Mouse (Mus musculus): ENCODE measurements around the gene Gm45713. TPM values are rescaled to one million over a fixed set of nuclear protein-coding genes. Genes with fewer than 3 reads are reported as not detected.

The Gm45713 gene
- polyA plus RNA-seq, 1 experiment from 2014 or later, result 0.72 TPM

DNA sequence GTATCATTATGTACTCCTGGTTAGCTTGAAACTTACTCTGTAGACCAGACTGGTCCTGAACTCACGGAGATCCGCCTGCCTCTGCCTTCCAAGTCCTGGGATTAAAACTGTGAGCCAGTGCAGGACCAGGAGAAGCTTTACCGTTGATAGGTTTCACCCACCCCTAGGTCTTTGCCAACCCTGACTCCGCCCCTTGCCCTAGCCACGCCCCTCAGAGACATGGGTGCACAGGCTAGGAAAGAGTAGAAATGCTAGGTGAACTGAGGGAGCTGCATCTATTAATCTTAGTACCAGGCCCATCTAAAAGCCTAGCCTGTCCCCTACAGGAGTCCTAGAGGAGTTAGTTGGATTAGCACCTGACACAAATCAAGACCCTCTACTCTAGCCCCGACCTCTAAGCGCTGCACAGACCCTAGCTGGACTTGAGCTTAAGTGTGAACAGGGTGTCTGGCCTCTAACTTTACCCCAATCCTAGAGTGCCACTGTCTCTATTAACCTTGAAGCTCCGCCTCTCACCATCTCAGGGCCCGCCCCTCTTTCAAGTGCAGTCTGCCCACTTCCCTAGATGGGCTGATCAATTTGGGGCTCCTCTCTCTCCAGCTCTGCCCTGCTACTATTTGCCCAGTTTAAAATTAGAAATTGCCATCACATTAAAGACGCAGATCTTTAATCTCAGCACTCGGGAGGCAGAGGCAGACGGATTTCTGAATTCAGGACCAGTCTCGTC lies 45.6 kb downstream of the Gm45713 start:
- WGBS, result 77% methylated on average over 13 of the region's 13 CpGs
- H3K27me3 ChIP-seq (replicated peaks; ENCODE audit: control insufficient read depth, insufficient read depth, low read length), result no peaks in the 10 kb centered on the region
- ATAC-seq (replicated peaks; ENCODE audit: low FRiP score, low TSS enrichment, low read depth) (no peak), DNase-seq (ENCODE audit: low spot score) (no peak)
- peak overlapping the region; percentile 58 for H3K4me3 ChIP-seq (ENCODE audit: low read depth, low read length)
- H3K36me3 ChIP-seq (ENCODE audit: control insufficient read depth, insufficient read depth, low read length), result peaks cover 38% of the 10 kb centered on the region
- H3K9me3 ChIP-seq (ENCODE audit: control insufficient read depth, low read length), result no peaks in the 10 kb centered on the region
- no peak overlapping the region for H3K27ac ChIP-seq (ENCODE audit: low read depth)
- H3K9ac ChIP-seq (ENCODE audit: low read length), result peak overlapping the region; percentile 79
- peak overlapping the region; percentile 69 for H3K4me2 ChIP-seq (ENCODE audit: low read length)
- peaks cover 22% of the 10 kb centered on the region for H3K4me1 ChIP-seq (replicated peaks; ENCODE audit: control insufficient read depth, insufficient read depth, low read length)

DNA sequence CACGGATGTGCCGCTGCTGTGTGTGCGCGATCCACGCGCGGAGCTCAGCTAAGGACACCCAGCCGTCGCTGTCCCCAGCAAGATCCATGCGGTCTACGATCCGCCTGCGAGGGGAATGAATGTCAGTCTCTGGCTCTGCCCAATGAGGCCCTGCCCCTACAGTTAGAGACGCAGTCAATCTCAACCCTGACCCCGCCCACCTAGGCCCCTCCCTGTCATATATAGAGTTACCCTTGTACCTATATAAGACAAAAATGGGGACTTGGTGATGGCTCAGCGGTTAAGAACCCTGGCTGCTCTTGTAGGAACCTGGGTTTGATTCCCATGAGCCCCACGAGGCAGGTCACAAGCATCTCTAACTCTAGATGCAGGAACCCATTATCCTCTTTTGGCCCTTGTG lies 47.4 kb downstream of the Gm45713 start:
- no peaks in the 10 kb centered on the region for H3K27me3 ChIP-seq (replicated peaks; ENCODE audit: control insufficient read depth, insufficient read depth, low read length)
- ATAC-seq (replicated peaks; ENCODE audit: low FRiP score, low TSS enrichment, low read depth) (no peak), DNase-seq (ENCODE audit: low spot score) (no peak)
- H3K4me3 ChIP-seq (ENCODE audit: low read depth, low read length), result no peak overlapping the region
- no peak overlapping the region for H3K4me2 ChIP-seq (ENCODE audit: low read length)
- no peak overlapping the region for H3K9ac ChIP-seq (ENCODE audit: low read length)
- 93% methylated on average over 17 of the region's 17 CpGs for WGBS
- H3K4me1 ChIP-seq (replicated peaks; ENCODE audit: control insufficient read depth, insufficient read depth, low read length), result peaks cover 15% of the 10 kb centered on the region
- peaks cover 54% of the 10 kb centered on the region for H3K36me3 ChIP-seq (ENCODE audit: control insufficient read depth, insufficient read depth, low read length)
- no peaks in the 10 kb centered on the region for H3K9me3 ChIP-seq (ENCODE audit: control insufficient read depth, low read length)
- no peak overlapping the region for H3K27ac ChIP-seq (ENCODE audit: low read depth)

GRCm38 (mm10) chr7:45086084-45086483 lies 49.9 kb downstream of the Gm45713 start:
- peaks cover 5% of the 10 kb centered on the region; the same call in 1 of the 2 replicates for H3K4me1 ChIP-seq (replicated peaks; ENCODE audit: control insufficient read depth, insufficient read depth, low read length)
- H3K4me3 ChIP-seq (ENCODE audit: low read depth, low read length), result no peak overlapping the region
- no peaks in the 10 kb centered on the region for H3K9me3 ChIP-seq (ENCODE audit: control insufficient read depth, low read length)
- WGBS, result 80% methylated on average over 4 of the region's 4 CpGs
- H3K36me3 ChIP-seq (ENCODE audit: control insufficient read depth, insufficient read depth, low read length), result peaks cover 69% of the 10 kb centered on the region
- H3K4me2 ChIP-seq (ENCODE audit: low read length), result no peak overlapping the region
- ATAC-seq (replicated peaks; ENCODE audit: low FRiP score, low TSS enrichment, low read depth), result no peak
- H3K9ac ChIP-seq (ENCODE audit: low read length), result no peak overlapping the region
- H3K27me3 ChIP-seq (replicated peaks; ENCODE audit: control insufficient read depth, insufficient read depth, low read length), result no peaks in the 10 kb centered on the region
- no peak overlapping the region for H3K27ac ChIP-seq (ENCODE audit: low read depth)
- no peak for DNase-seq (ENCODE audit: low spot score)

- no peak overlapping the region for H3K9ac ChIP-seq (ENCODE audit: low read length)
- no peak overlapping the region for H3K4me3 ChIP-seq (ENCODE audit: low read depth, low read length)
- H3K9me3 ChIP-seq (ENCODE audit: control insufficient read depth, low read length), result no peaks in the 10 kb centered on the region
- no peak for ATAC-seq (replicated peaks; ENCODE audit: low FRiP score, low TSS enrichment, low read depth)
- H3K4me2 ChIP-seq (ENCODE audit: low read length), result no peak overlapping the region
- H3K4me1 ChIP-seq (replicated peaks; ENCODE audit: control insufficient read depth, insufficient read depth, low read length), result no peaks in the 10 kb centered on the region
- no peak overlapping the region for H3K27ac ChIP-seq (ENCODE audit: low read depth)
- peaks cover 59% of the 10 kb centered on the region for H3K36me3 ChIP-seq (ENCODE audit: control insufficient read depth, insufficient read depth, low read length)
- WGBS, result 80% methylated on average over 22 of the region's 22 CpGs
- H3K27me3 ChIP-seq (replicated peaks; ENCODE audit: control insufficient read depth, insufficient read depth, low read length), result no peaks in the 10 kb centered on the region
- no peak for DNase-seq (ENCODE audit: low spot score)
Measured at GRCm38 (mm10) chr7:45083300-45083890, 52.6 kb downstream of the Gm45713 start.

DNA sequence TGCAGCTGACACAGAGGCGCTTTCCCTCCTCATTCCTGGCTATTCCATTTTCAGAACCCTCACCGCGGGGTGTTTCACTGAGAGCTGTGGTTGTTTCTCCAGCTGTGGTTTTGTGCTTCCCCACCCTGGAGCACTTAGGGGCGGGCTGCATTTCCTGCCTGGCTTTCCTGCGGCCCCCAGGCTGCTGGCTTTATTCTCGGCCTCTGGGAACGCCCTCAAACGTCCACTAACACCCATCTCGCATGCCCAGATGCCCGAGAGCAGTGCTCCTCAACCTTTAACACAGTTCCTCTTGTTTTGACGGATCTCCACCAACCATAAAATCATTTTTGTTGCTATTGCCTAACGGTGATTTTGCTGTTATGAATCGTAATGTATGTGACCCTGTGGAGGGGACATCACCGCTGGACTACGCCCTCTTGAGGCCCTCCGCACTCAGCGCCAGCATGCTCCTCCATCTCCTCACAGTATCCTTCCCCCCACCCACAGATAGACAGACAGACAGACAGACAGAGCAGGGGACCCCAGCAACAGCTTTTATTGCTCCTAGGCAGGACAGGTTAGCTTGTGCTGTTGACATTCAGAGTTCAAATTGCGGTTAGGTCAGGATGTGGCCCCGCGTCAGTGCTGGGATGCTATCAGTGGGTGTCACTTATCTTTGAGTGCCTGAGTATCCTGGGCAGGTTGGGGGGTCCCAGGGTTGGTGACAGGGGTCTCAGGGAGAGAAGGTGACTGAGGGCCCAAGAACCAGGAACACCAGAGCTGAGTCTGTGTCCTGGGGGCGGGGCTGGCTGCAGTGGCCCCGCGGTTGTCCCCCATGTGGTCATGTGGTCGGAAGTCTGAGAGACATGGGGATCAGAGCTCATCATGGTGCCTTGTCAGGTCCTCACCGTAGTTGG lies 53.4 kb downstream of the Gm45713 start:
- Histone ChIP-seq H3K4me2 (ENCODE audit: low read length) (no peak overlapping the region), H3K27me3 (replicated peaks; ENCODE audit: control insufficient read depth, insufficient read depth, low read length) (no peaks in the 10 kb centered on the region), H3K4me1 (replicated peaks; ENCODE audit: control insufficient read depth, insufficient read depth, low read length) (no peaks in the 10 kb centered on the region), H3K36me3 (ENCODE audit: control insufficient read depth, insufficient read depth, low read length) (peaks cover 54% of the 10 kb centered on the region), H3K9ac (ENCODE audit: low read length) (no peak overlapping the region), H3K4me3 (ENCODE audit: low read depth, low read length) (no peak overlapping the region), H3K27ac (ENCODE audit: low read depth) (no peak overlapping the region), H3K9me3 (ENCODE audit: control insufficient read depth, low read length) (no peaks in the 10 kb centered on the region)
- DNase-seq (ENCODE audit: low spot score) (no peak), ATAC-seq (replicated peaks; ENCODE audit: low FRiP score, low TSS enrichment, low read depth) (no peak)
- WGBS, result 60% methylated on average over 25 of the region's 25 CpGs

GRCm38 (mm10) chr7:45081016-45081415 lies 55.0 kb downstream of the Gm45713 start:
- no peak overlapping the region for H3K27ac ChIP-seq (ENCODE audit: low read depth)
- 63% methylated on average over 5 of the region's 5 CpGs for WGBS
- no peak overlapping the region for H3K4me2 ChIP-seq (ENCODE audit: low read length)
- no peak for DNase-seq (ENCODE audit: low spot score)
- peaks cover 54% of the 10 kb centered on the region for H3K36me3 ChIP-seq (ENCODE audit: control insufficient read depth, insufficient read depth, low read length)
- H3K27me3 ChIP-seq (replicated peaks; ENCODE audit: control insufficient read depth, insufficient read depth, low read length), result no peaks in the 10 kb centered on the region
- H3K9ac ChIP-seq (ENCODE audit: low read length), result no peak overlapping the region
- no peak overlapping the region for H3K4me3 ChIP-seq (ENCODE audit: low read depth, low read length)
- no peak for ATAC-seq (replicated peaks; ENCODE audit: low FRiP score, low TSS enrichment, low read depth)
- H3K4me1 ChIP-seq (replicated peaks; ENCODE audit: control insufficient read depth, insufficient read depth, low read length), result no peaks in the 10 kb centered on the region
- H3K9me3 ChIP-seq (ENCODE audit: control insufficient read depth, low read length), result no peaks in the 10 kb centered on the region

DNA sequence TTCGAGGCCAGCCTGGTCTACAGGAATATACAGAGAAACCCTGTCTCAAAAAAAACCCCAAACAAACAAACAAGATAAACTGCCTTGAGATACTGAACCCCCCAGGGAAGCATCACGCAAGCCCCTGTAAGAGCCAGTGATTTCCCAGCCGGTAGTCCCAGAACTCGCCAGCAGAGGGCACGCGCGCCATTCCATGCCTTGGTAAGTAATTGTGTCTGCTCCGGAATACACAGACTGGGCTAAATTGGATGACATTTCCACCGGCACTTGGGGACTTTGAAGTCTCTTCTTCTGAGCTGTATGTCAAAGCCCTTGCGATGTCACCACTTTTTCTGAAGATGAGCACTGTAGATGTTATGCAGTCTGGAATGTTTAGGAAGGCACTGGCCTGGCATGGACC lies 56.2 kb downstream of the Gm45713 start:
- peak; percentile 99 for DNase-seq (ENCODE audit: low spot score)

GRCm38 (mm10) chr7:45078513-45078912 lies 57.5 kb downstream of the Gm45713 start:
- Histone ChIP-seq H3K4me2 (ENCODE audit: low read length) (no peak overlapping the region), H3K4me3 (ENCODE audit: low read depth, low read length) (no peak overlapping the region), H3K27ac (ENCODE audit: low read depth) (no peak overlapping the region), H3K27me3 (replicated peaks; ENCODE audit: control insufficient read depth, insufficient read depth, low read length) (no peaks in the 10 kb centered on the region), H3K9me3 (ENCODE audit: control insufficient read depth, low read length) (no peaks in the 10 kb centered on the region), H3K36me3 (ENCODE audit: control insufficient read depth, insufficient read depth, low read length) (peaks cover 58% of the 10 kb centered on the region), H3K9ac (ENCODE audit: low read length) (no peak overlapping the region), H3K4me1 (replicated peaks; ENCODE audit: control insufficient read depth, insufficient read depth, low read length) (no peaks in the 10 kb centered on the region)
- DNase-seq (ENCODE audit: low spot score) (peak; percentile 82), ATAC-seq (replicated peaks; ENCODE audit: low FRiP score, low TSS enrichment, low read depth) (peak; percentile 32; the same call in 1 of the 2 replicates)
- WGBS, result 31% methylated on average over 9 of the region's 9 CpGs

More for the DNA sequence above, 56.2 kb downstream of the Gm45713 start:
- Histone ChIP-seq H3K4me1 (replicated peaks; ENCODE audit: control insufficient read depth, insufficient read depth, low read length) (no peaks in the 10 kb centered on the region), H3K4me3 (ENCODE audit: low read depth, low read length) (no peak overlapping the region), H3K27ac (ENCODE audit: low read depth) (no peak overlapping the region), H3K9me3 (ENCODE audit: control insufficient read depth, low read length) (no peaks in the 10 kb centered on the region), H3K27me3 (replicated peaks; ENCODE audit: control insufficient read depth, insufficient read depth, low read length) (no peaks in the 10 kb centered on the region), H3K36me3 (ENCODE audit: control insufficient read depth, insufficient read depth, low read length) (peaks cover 57% of the 10 kb centered on the region), H3K9ac (ENCODE audit: low read length) (no peak overlapping the region), H3K4me2 (ENCODE audit: low read length) (no peak overlapping the region)
- 2% methylated on average over 10 of the region's 10 CpGs for WGBS
- ATAC-seq (replicated peaks; ENCODE audit: low FRiP score, low TSS enrichment, low read depth), result peak; percentile 25; the same call in 1 of the 2 replicates

Measured in intestine, embryonic 14.5 days (tissue).